Mouse (Mus musculus) spleen, adult 2 months (tissue): ENCODE measurements at regions not wholly inside any gene's neighbourhood (a gene's known extent, or its start where the extent isn't known, plus 50 kb on each side); places are given as distances from the start of the nearest gene placed in this dataset.

Source experiments
- CTCF ChIP-seq: fragments of 200-500 bp; IDR thresholded peaks from 2 replicates; pipeline ENCODE4 v1.5.1; 2011; ENCODE audit warnings: mild to moderate bottlenecking, inconsistent platforms; ENCODE audit not compliant: insufficient read depth, insufficient read length, insufficient replicate concordance; ENCODE audit errors: extremely low read depth
- POLR2A ChIP-seq: fragments of 200-500 bp; IDR thresholded peaks from 2 replicates; pipeline ENCODE4 v1.6.1; 2011; ENCODE audit warnings: low read depth, low read length, inconsistent platforms

GRCm38 (mm10) chr2:48420791-48421190 lies 393.1 kb upstream of the Acvr2a start:
- TF ChIP-seq CTCF (no peak), POLR2A (no peak)
